Mouse (Mus musculus) activated CD4-positive, CD25-positive, alpha-beta regulatory T cell, adult 4 months (primary cell): ENCODE measurements around the gene Aire. TPM values are rescaled to one million over a fixed set of nuclear protein-coding genes. Genes with fewer than 3 reads are reported as not detected.
A peak's percentile ranks its signal among the peaks of the same experiment; 100 is the strongest.

Experiments
- ATAC-seq: one replicate; pipeline ENCODE4 v1.8.0; 2017
- polyA plus RNA-seq, 2 experiments: library from polyadenylated mRNA; unstranded; fragments of 100-300 nt; shearing (Covaris generic); gene quantifications; one replicate each; pipeline ENCODE4 v1.2.1; 2017

Aire gene
- polyA plus RNA-seq, 2 experiments from 2014 or later = 0.44 TPM; not detected in 1

- ATAC-seq = no peak
These were observed 35.2 kb downstream of the Aire start for GRCm38 (mm10) chr10:78008169-78008568.

GRCm38 (mm10) chr10:78007203-78007602 lies 36.2 kb downstream of the Aire start:
- no peak for ATAC-seq

DNA sequence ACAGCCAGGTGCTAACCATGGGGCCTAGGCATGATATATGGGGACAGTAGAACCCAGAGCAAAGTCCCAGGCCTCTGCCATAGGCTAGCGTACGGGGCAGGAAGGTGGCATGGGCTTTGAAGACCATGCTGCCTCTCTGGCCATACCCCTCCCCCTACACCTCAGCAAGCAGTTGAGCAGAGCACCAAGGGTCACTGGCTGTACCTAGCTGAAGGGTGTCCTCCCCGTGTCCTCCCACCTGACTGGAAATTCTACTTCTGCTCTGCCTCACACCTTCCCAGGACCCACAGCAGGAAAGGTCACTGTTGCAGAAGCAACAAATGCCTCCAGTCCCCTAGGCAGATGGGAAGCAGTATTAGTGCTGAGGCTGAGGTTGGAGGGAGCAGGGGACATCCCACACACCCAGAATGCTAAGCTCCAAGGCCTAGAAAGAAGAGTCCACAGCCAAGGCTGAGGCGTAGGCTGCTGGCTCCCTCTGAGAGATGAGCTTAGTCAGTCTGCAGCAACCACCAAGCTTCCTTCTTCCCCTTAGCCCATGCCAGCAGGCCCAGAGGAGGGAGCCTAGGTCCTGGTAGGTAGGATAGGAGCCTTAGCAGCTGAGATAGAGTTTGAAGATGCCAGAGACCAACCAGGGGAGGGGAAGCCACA lies 37.5 kb downstream of the Aire start:
- no peak for ATAC-seq

DNA sequence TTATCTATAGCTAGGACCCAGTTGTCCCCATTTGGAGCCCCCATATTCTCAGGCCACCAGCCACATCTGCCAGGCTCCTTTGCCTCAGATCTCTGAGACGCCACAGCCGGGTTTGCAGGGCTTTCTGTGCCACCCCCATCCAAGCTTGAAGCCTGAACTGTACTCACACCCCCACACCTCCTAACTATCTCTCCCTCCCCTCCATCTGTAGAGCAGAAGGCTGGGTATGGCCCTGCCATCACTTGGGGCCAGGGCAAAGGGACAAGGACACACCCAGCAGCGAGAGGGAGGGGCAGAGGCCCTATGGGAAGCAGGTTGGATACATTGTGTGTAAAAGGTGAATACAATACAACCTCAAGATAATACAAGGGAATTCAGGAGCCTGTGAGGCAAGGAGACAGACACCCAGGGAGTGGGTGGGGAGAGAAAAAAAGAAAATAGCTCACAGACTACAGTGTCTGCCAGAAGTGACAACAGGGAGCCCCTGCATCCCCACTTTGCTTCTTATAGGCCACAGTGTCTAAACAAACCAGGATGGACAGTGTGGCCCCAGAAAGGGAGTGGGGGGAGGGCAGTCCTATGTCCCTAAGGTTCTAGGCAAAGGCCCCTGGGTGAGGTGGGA lies 38.8 kb downstream of the Aire start:
- no peak for ATAC-seq

DNA sequence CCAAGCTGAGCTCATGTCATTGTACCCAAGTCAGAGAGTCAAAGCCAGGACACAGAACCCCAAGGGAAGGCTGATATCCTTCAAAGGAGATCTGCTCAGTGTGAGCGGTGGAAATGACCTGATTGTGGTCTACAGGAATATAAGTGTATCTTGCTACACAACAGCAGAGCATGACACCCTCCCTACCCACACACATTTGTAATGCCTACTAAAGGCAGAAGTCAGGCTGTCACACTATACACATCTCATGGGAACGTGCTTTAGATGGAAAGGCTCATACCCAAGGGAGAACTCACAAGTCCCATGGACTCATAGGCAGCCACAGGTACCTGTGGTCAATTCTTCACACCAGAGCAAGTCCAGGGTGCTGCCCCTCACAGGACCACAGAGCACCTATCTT lies 41.1 kb downstream of the Aire start:
- ATAC-seq = no peak

GRCm38 (mm10) chr10:78001796-78002195 lies 41.6 kb downstream of the Aire start:
- ATAC-seq = no peak

- ATAC-seq = no peak
These were observed 43.2 kb downstream of the Aire start for GRCm38 (mm10) chr10:78000200-78000599.

DNA sequence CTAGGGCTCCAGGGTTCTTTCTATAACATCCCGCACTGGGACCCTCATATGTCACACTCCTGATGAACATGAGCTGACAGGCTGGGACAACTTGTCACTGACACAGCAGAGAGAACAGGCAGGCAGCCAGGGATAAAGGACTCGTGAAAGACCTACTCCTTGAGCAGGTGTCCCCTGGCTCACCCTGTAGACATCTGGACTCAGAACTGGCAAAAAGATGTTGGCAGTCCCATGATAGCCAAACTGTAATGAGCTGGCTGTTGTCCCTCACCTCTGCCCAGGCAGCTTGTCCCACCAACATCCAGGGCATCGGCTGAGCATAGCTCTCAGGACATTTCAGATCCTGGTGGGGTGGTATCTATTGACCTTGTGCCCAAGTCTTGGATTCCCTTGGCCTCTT lies 47.8 kb downstream of the Aire start:
- no peak for ATAC-seq

DNA sequence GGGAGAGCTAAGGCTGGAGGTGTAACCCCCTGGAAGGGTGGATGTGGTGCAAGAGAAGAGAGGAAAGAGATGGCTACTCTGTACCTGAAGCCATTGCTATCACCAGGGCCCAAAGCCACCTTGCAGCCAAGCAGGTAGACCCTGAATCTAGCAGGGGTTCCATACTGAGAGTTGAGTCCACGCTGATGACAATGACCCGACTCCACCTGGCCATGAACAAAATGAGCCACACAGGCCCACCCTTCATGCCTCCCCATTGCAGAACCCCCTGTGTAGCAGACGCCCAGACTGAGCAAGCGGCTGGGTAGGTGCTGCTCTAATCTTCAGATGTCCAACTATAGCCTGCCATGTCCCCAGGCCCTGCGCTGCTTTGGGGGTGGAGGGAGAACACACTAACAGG lies 57.6 kb downstream of the Aire start:
- no peak for ATAC-seq

DNA sequence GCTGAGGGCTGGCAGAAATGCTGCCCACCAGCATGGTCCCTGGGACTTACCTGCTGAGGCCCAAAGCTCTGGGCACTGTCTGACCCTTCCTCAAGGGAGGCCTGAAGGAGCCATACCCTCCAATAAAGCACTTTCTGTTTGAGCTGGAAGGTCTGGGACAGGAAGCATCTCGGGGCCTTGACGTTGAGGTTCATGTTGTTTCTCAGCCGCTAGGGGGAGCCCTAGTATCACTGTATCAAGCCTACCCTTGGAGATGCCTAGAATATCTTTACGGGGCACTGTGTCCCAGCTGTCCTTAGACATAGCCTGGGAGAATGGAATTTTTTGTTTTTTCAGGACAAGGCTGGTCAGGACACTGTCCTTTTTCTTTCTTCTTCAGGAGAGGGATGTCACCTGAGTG lies 58.8 kb downstream of the Aire start:
- ATAC-seq = peak; percentile 94

Other genes with a start within 250 kb of the Aire start
- gene Gm9639, start 248.5 kb downstream of the Aire start, polyA plus RNA-seq = not detected
- not detected for gene Gm19668, start 244.5 kb downstream of the Aire start, polyA plus RNA-seq
- gene Gm9507, start 231.8 kb downstream of the Aire start, polyA plus RNA-seq = not detected
- not detected for gene Gm2696, start 228.9 kb downstream of the Aire start, polyA plus RNA-seq
- not detected for gene Krtap10-4, start 216.5 kb downstream of the Aire start, polyA plus RNA-seq
- not detected for gene Krtap10-10, start 207.7 kb downstream of the Aire start, polyA plus RNA-seq
- not detected for gene Gm36176, start 196.8 kb downstream of the Aire start, polyA plus RNA-seq
- not detected for gene Gm10318, start 190.8 kb downstream of the Aire start, polyA plus RNA-seq
- not detected for gene Gm3285, start 181.6 kb downstream of the Aire start, polyA plus RNA-seq
- not detected for gene Lrrc3, start 141.1 kb downstream of the Aire start, polyA plus RNA-seq
- gene Trpm2, start 73.0 kb downstream of the Aire start, polyA plus RNA-seq = under 1 TPM; 0.38 TPM
- 10 to 100 TPM in 1 of 2 experiments, 1 to 10 TPM in 1; 7.1 to 11.1 TPM for gene 1810043G02Rik, start 65.1 kb downstream of the Aire start, polyA plus RNA-seq
- 10 to 100 TPM; 40.4 to 82.9 TPM for gene Pfkl, start 33.5 kb downstream of the Aire start, polyA plus RNA-seq
- not detected for gene Dnmt3l, start 1.7 kb downstream of the Aire start, polyA plus RNA-seq
- gene Icosl, start 25.7 kb upstream of the Aire start, polyA plus RNA-seq = 1 to 10 TPM; 5.5 to 9.3 TPM
- gene D10Jhu81e, start 126.2 kb upstream of the Aire start, polyA plus RNA-seq = 10 to 100 TPM; 18.9 to 63.4 TPM
- gene Pwp2, start 141.5 kb upstream of the Aire start, polyA plus RNA-seq = 10 to 100 TPM; 10.6 to 10.7 TPM
- 10 to 100 TPM in 1 of 2 experiments, 1 to 10 TPM in 1; 5.1 to 11.0 TPM for gene Trappc10, start 201.0 kb upstream of the Aire start, polyA plus RNA-seq